Mouse (Mus musculus): Measurements from ENCODE around the gene Edn1.

Gene Edn1

DNA sequence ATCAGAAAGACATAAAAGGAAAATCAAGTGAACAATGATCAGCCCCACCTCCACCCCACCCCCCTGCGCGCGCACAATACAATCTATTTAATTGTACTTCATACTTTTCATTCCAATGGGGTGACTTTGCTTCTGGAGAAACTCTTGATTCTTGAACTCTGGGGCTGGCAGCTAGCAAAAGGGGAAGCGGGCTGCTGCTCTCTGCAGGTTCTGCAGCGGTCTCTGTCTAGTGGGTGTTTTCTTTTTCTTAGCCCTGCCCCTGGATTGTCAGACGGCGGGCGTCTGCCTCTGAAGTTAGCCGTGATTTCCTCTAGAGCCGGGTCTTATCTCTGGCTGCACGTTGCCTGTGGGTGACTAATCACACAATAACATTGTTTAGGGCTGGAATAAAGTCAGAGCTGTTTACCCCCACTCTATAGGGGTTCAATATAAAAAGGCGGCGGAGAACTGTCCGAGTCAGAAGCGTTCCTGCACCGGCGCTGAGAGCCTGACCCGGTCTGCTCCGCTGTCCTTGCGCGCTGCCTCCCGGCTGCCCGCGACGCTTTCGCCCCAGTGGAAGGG is at the start of gene Edn1:
Edn1 (plus strand) TSS at position 316 of the 561 bp plus-strand sequence.
- in situ Hi-C loops (cut with MboI): no loop called here

DNA sequence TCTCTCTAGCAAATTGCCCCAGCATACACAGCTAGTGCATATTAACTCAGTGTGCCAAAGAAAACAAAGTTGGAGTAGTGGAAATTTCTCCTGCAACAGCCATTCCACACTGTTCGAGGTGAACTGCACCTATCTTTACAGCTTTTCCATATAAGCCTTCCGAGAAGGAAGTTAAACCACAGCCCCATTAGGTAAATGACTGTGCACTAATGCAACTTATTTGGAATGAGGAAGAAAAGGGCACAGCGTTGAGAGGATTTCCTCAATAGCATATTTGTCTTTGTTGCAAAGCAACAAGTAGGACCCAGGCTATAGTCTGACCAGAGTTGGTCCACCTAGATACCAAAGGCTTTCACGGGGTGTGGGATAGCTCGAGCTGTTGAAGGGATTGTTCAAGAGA is 47.5 kb upstream of the Edn1 start:
- in situ Hi-C loops (cut with MboI): no loop called here

DNA sequence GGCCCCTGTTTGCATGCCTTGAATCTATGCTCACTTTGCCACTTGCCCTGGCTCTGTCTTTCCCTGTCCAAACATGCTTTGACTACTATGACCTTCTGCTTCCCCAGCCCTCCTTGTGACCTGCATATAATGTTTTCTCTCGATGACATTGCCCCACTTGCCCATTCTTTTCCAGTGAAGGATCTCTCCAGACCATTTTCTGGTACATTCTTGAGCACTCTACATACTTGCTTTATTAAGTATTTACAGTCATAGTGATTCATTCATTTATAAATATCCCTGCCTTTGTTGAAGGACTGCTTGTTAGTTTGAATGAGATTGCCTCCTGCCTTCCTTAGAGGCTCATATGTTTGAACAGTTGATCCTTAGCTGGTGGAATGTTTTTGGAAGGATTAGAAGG is 46.2 kb upstream of the Edn1 start:
- in situ Hi-C loops (cut with MboI): no loop called here

GRCm38 (mm10) chr13:42258422-42258821 is 42.9 kb upstream of the Edn1 start:
- in situ Hi-C loops (cut with MboI): no loop called here

- in situ Hi-C loops (cut with MboI): no loop called here
Observed at GRCm38 (mm10) chr13:42260667-42261066, 40.6 kb upstream of the Edn1 start.

- in situ Hi-C loops (cut with MboI): no loop called here
Observed at GRCm38 (mm10) chr13:42270051-42270450, 31.2 kb upstream of the Edn1 start.

DNA sequence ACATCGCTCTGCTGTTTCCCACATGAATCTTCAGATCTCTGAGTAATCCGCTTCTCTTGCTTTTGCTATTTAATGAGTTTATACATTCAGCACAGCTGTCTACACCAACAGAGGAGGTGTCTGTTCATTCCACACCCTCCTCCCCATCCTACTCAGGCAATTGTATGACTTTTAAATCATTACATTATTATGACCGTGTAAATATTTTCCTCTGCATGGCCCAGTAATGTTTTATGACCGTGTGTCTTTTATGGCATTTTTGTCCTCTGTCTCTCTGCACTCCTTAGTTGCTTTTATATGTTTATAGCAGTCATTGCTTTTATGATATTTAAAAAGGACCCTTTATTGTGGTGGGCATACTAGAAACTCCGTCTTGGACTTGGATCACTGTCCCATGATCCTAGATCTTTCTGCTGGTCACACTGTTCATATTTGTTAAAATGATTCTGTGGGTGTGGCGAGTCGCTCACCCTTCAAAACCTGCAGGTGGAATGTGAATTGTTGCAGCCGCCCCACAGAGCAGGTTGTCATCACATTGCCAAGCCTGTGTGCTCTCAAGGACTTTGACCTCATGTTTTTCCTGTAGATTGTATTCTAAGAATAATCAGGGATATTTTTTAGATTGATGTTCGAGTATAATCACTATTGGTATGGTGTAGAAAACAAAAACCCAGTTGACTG is 24.4 kb upstream of the Edn1 start:
- in situ Hi-C loops (cut with MboI): no loop called here

GRCm38 (mm10) chr13:42277751-42278150 is 23.5 kb upstream of the Edn1 start:
- in situ Hi-C loops (cut with MboI): no loop called here

DNA sequence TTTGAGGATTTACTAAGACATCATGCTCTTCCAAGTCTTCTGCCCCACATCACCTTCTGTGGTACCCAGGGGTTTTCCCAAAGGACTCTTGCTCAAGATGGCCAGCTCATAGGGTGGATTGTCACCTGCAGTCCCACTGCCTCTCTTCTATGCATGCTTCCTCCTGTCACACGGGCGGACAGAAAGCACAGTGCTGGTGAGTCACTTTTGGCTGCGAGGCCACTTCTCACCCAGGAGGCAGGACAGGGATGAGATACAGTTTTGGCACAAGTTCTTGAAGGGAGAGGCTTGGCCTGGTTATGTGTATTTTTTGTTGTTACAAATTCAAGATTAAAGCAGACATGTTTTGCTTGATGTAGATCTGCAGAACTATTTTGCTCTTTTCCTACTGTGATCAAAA is 15.4 kb upstream of the Edn1 start:
- in situ Hi-C loops (cut with MboI): no loop called here

DNA sequence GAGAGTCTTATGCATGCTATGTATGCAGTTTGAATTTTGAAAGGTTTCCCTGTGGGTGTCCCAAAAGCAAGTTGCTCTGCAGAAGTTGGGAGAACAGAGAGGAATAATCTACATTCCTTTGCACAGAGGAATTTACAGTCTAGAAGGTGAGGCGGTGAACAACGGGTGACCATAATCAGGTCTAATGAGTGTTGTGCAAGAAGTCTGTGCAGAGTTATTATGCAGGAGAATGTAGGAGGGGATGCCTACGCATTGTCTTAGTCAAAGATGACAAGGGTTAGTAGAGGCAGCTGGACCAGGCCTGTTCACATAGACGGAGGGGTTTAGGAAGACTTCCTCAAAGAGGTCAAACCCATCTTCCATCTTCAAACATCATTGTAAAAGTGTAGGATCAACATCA is 14.5 kb upstream of the Edn1 start:
- in situ Hi-C loops (cut with MboI): no loop called here

DNA sequence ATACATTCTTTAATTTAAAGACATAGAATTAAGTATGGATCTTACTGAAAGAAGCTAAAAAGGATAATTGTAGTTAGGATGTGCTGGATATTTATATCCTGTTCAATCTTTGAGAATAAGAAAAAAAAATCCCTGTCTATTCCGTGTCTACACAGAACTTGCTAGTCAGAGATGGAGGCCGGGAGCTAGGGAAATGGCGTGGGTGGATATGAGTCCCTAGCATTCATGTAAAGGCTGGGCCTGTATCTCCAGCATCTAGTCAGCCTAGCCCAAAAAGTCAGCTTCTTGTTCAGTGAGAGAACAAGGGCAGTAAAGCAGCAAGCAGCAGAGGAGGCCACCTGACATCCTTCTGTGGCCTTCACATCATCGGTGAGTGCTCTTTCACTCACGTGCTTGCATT is 8.7 kb upstream of the Edn1 start:
- in situ Hi-C loops (cut with MboI): no loop called here

- in situ Hi-C loops (cut with MboI): no loop called here
Observed at GRCm38 (mm10) chr13:42298302-42298701, 3.0 kb upstream of the Edn1 start.

DNA sequence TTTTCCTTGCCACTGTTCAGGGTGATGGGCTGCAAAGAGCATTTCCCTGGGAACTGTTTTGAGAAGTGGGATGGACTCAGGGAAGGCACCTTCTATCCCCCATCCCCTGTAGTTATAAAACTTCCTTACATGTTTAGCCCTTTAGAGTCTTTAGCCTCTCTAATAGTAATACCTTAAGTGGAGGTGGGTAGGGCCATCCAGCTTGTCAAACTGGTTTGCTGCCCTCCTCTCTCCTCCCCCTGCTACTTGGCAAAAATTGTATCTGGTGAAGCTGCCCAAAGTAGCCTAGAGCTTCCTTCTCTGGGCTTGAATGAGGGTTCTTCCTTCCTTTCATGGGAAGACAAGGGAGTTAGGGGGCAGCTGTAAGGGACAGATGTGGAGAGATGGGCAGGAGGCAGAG is 2.5 kb upstream of the Edn1 start:
- in situ Hi-C loops (cut with MboI): no loop called here

- in situ Hi-C loops (cut with MboI): no loop called here
Observed at GRCm38 (mm10) chr13:42300567-42300966, 709 bp upstream of the Edn1 start.

GRCm38 (mm10) chr13:42301961-42302861 is 935 bp downstream of the Edn1 start:
- in situ Hi-C loops (cut with MboI): no loop called here

- in situ Hi-C loops (cut with MboI): no loop called here
Observed at GRCm38 (mm10) chr13:42303180-42303929, 2.1 kb downstream of the Edn1 start.

DNA sequence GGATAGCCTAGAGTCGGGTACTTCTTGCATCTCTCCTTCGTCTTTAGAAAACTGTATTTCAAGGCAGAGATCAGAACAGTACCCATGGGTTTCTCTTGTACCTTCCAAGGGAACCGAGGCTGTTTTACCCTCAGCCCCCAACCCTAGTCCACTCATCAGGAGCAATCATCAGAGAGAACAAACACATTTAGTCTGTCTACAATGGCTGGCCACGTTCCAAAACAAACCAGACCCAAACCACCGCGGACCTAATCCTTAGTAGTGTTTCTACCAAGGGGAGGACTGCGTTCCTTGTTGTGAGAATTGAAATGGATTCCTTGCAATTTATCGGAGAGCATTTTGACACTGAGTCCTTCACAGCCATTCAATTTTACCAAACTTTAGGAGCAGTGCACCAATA is 2.9 kb downstream of the Edn1 start:
- in situ Hi-C loops (cut with MboI): no loop called here

DNA sequence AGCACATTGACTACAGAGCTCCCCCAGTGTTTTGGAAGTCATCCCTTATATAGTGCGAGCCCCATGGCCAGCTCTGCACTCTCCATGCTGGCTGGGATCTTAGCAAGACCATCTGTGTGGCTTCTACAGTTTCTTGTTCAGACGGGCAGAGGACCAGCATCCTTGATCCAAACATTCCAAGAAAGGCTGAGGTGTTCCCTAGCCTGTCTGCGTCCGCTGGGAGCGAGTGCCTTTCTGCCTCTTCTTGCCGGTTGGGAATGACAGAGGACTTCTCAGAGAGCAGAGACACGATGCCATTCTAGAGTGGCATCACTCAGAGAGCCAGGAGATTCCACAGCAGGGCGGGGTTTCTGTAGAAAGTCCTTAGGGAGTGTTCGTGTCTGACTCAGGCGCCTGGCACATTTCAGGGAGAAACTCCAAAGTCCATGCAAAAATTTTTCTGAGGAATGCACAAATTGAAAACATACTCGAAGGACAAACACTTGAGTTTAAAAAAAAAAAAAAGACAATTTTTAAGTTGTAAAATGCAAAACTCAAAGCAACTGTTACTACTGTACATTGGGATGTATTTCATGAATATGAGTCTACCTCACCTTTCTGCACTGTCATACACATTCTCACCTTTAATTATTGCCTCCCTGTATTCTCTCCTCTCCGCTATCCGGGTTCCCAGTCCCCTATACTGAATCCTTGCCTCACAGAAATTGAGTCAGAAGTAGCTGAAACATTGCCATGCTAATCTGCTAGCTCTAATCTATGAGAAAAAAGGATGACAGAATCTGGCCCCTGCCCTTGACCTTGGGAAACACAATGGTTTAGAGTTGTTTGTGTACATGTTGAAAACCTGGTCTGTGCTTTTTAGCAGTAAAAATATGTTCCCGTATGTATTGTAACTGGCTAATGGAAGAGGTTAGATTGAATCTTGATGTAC is 5.9 kb downstream of the Edn1 start:
- in situ Hi-C loops (cut with MboI): no loop called here

DNA sequence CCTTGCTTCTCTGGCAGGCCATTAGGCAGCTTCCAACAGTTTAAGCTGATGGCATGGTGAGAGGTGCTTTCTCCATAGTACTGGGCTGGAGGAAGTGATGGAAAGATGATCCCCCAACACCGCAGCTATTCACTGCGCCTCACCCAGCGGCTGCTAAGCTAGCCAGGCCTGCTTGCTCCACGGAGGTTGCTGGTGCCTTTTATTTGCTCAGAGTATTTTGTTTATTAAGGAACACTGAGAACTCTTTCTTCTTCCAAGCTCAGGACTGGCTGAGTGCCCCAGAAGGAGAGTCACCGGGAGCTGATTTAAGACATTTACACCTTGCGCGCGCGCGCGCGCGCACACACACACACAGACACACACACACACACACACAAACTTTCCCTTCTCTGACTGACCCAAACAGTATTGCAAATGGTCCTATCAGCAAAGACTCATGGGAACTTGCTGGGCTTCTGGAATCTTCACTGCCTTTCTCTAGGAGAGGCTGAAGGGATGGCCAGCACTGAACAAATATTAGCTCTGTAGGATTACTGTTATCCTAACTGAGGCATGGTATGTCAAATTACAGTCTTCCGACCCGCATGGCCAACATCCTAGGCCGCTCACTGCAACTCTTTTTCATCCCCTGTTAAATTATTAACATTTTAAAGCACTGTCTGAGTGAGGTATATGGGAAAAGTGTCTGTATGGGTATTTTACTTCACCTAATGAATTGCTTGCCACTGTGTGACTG is 7.3 kb downstream of the Edn1 start:
- in situ Hi-C loops (cut with MboI): no loop called here

DNA sequence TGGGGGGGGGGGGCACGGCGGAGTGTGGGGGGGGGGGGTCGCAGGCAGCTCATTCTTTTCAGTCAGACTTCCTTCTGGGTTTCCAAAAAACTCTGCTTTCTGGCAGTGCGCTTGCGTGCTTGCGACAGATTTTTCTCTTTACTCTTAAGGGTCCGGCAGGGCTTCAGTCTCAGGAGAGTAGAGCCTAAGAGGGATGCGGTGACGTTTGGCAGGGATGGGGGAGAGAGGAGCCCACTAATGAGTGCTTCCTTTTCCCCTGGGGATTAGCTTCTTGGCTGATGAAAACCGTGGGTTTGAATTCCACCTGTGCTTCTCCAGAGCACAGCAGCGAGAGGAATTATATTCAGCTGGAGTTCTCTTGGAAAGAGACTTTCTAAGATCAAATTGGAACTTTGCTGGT is 8.5 kb downstream of the Edn1 start:
- in situ Hi-C loops (cut with MboI): no loop called here
